ENCODE assay signal across 10 mouse cellular contexts in genomic region chr6:37424374-37424773, GRCm38 (mm10). TPM values are rescaled to one million over a fixed set of nuclear protein-coding genes. Genes with fewer than 3 reads are reported as not detected.
DNase-seq lines count a peak whose midpoint lies in the region; ATAC-seq lines count a peak whose summit lies in the region.
"Had no signal": no experiment of that assay in that cellular context is flagged by ENCODE, and none has a peak within 500 bp of the region (broad histone marks: within the 10 kb centered on the region; RNA-seq: fewer than 3 reads in every experiment).

No protein-coding gene starts in this region.

- no peak for ATAC-seq in neural tube, embryonic 13.5 days (ENCODE audit: low read depth)
- no peak for ATAC-seq in neural tube, embryonic 15.5 days (ENCODE audit: low FRiP score)
- ATAC-seq in kidney, embryonic 16.5 days (ENCODE audit: low FRiP score, low TSS enrichment) = no peak
- no peak for ATAC-seq in stomach, embryonic 15.5 days (ENCODE audit: insufficient read depth, low FRiP score, low read depth)
- no peak for ATAC-seq in cerebellum, adult (ENCODE audit: insufficient number of reproducible peaks, low FRiP score, low TSS enrichment)

- peak overlapping the region; percentile 11; the same call in 1 of the 2 replicates for H3K27ac ChIP-seq in neural tube, embryonic 13.5 days (replicated peaks)
- H3K27ac ChIP-seq in neural tube, embryonic 15.5 days (replicated peaks) = no peak overlapping the region
- H3K27ac ChIP-seq in kidney, embryonic 16.5 days (ENCODE audit: low read length) = peak overlapping the region; percentile 64
- peak overlapping the region; percentile 73 for H3K27ac ChIP-seq in stomach, embryonic 15.5 days

- intact Hi-C loops in left cerebral cortex, postnatal 14 days (cut with DNase I) = no loop called here

- WGBS in neural tube, embryonic 13.5 days = 76% methylated on average over 7 of the region's 7 CpGs
- WGBS in neural tube, embryonic 15.5 days = 74% methylated on average over 7 of the region's 7 CpGs
- 41% methylated on average over 7 of the region's 7 CpGs for WGBS in kidney, embryonic 16.5 days
- WGBS in stomach, embryonic 15.5 days = 41% methylated on average over 7 of the region's 7 CpGs

- H3K4me1 ChIP-seq in neural tube, embryonic 13.5 days (replicated peaks) = peaks cover 16% of the 10 kb centered on the region
- peaks cover 5% of the 10 kb centered on the region for H3K4me1 ChIP-seq in neural tube, embryonic 15.5 days
- H3K4me1 ChIP-seq in kidney, embryonic 16.5 days (ENCODE audit: insufficient read depth, low read length) = peaks cover 69% of the 10 kb centered on the region
- H3K4me1 ChIP-seq in stomach, embryonic 15.5 days = peaks cover 40% of the 10 kb centered on the region

- no peaks in the 10 kb centered on the region for H3K9me3 ChIP-seq in neural tube, embryonic 13.5 days
- H3K9me3 ChIP-seq in neural tube, embryonic 15.5 days (replicated peaks) = no peaks in the 10 kb centered on the region
- H3K9me3 ChIP-seq in kidney, embryonic 16.5 days (ENCODE audit: low read length) = no peaks in the 10 kb centered on the region
- no peaks in the 10 kb centered on the region for H3K9me3 ChIP-seq in stomach, embryonic 15.5 days
- H3K9me3 ChIP-seq: megakaryocyte, embryonic 14.5 days had no signal

- H3K36me3 ChIP-seq in neural tube, embryonic 13.5 days = no peaks in the 10 kb centered on the region
- H3K36me3 ChIP-seq in neural tube, embryonic 15.5 days = no peaks in the 10 kb centered on the region
- H3K36me3 ChIP-seq in kidney, embryonic 16.5 days (ENCODE audit: insufficient read depth, low read length) = no peaks in the 10 kb centered on the region
- no peaks in the 10 kb centered on the region; the same call in 1 of the 2 replicates for H3K36me3 ChIP-seq in stomach, embryonic 15.5 days
- H3K36me3 ChIP-seq: G1E had no signal

- peak; percentile 69 for DNase-seq in heart, adult 8-10 months (ENCODE audit: low spot score)
- DNase-seq in natural killer cell, adult 2 months (ENCODE audit: low spot score in 2 of 2) = no peak
- DNase-seq in left cerebral cortex, postnatal 14 days (ENCODE audit: low spot score in 2 of 2) = no peak

- no peak overlapping the region for H3K9ac ChIP-seq in neural tube, embryonic 13.5 days
- no peak overlapping the region for H3K9ac ChIP-seq in neural tube, embryonic 15.5 days (replicated peaks)
- no peak overlapping the region for H3K9ac ChIP-seq in kidney, embryonic 16.5 days (replicated peaks; ENCODE audit: low read length)
- H3K9ac ChIP-seq in stomach, embryonic 15.5 days = no peak overlapping the region

- no peaks in the 10 kb centered on the region for H3K27me3 ChIP-seq in neural tube, embryonic 13.5 days
- no peaks in the 10 kb centered on the region for H3K27me3 ChIP-seq in neural tube, embryonic 15.5 days (replicated peaks)
- H3K27me3 ChIP-seq in kidney, embryonic 16.5 days (ENCODE audit: insufficient read depth, low read length) = no peaks in the 10 kb centered on the region
- no peaks in the 10 kb centered on the region for H3K27me3 ChIP-seq in stomach, embryonic 15.5 days (replicated peaks)
- H3K27me3 ChIP-seq: megakaryocyte, embryonic 14.5 days had no signal

- no peak overlapping the region for H3K4me3 ChIP-seq in neural tube, embryonic 13.5 days
- H3K4me3 ChIP-seq in neural tube, embryonic 15.5 days (replicated peaks) = no peak overlapping the region
- no peak overlapping the region for H3K4me3 ChIP-seq in kidney, embryonic 16.5 days (ENCODE audit: low read length)
- no peak overlapping the region for H3K4me3 ChIP-seq in stomach, embryonic 15.5 days (replicated peaks)
- H3K4me3 ChIP-seq: megakaryocyte, embryonic 14.5 days had no signal

- H3K4me2 ChIP-seq in neural tube, embryonic 13.5 days = no peak overlapping the region
- no peak overlapping the region for H3K4me2 ChIP-seq in neural tube, embryonic 15.5 days
- no peak overlapping the region for H3K4me2 ChIP-seq in kidney, embryonic 16.5 days (replicated peaks; ENCODE audit: low read depth, low read length)
- no peak overlapping the region for H3K4me2 ChIP-seq in stomach, embryonic 15.5 days

RNA-seq across cellular contexts. Expression of gene Creb3l2, which starts 17.6 kb away (rescaled TPM):
- polyA plus RNA-seq in neural tube, embryonic 13.5 days (2015; fragmentation: Nextera tagmentation; extraction: Ambion mirVana) = 5.7 and 7.5 TPM in 2 replicates
- polyA plus RNA-seq in neural tube, embryonic 15.5 days (2015; fragmentation: Nextera tagmentation; extraction: Ambion mirVana) = 4.1 and 7.3 TPM in 2 replicates
- total RNA-seq in heart, adult 8-10 months (2022) = 10 to 100 TPM; 21.8 to 23.8 (median 23.2) TPM
- 31.7 and 34.9 TPM in 2 replicates for polyA plus RNA-seq in kidney, embryonic 16.5 days (2015; fragmentation: Nextera tagmentation; extraction: Ambion mirVana)
- 18.1 and 21.7 TPM in 2 replicates for polyA plus RNA-seq in stomach, embryonic 15.5 days (2015; fragmentation: Nextera tagmentation; extraction: Ambion mirVana)
- 1 to 10 TPM; 6.7 to 8.1 TPM for total RNA-seq in left cerebral cortex, postnatal 14 days (2021)
- polyA plus RNA-seq: G1E had no signal
